Mouse (Mus musculus) cerebellum, adult 18-20 months (tissue): ENCODE data around the gene Trat1.

ENCODE experiments used
- DNase-seq, 2 experiments: peaks; one replicate each; pipeline ENCODE4 v3.0.0; 2021

Trat1 gene

GRCm38 (mm10) chr16:48771971-48772445, at the start of gene Trat1:
Gene Trat1 (minus strand): TSS chr16:48772021.
- no peak for DNase-seq

DNA sequence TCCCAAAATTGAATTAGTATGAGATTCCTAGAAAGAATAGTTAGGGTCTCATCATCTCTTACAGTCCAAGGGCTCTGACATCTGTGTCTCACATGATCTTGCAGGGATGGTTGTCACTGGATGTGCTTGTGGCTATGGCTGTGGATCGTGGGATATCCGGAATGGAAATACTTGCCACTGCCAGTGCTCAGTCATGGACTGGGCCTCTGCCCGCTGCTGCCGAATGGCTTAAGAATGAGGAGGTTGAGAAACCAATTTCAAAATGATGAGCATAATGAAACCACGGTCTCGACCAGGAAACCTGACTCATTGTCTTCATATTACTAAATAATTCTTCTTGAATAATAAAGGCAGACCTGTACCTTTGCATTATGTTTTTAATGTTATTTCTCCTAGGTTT, 46.7 kb upstream of the Trat1 start:
- no peak for DNase-seq

DNA sequence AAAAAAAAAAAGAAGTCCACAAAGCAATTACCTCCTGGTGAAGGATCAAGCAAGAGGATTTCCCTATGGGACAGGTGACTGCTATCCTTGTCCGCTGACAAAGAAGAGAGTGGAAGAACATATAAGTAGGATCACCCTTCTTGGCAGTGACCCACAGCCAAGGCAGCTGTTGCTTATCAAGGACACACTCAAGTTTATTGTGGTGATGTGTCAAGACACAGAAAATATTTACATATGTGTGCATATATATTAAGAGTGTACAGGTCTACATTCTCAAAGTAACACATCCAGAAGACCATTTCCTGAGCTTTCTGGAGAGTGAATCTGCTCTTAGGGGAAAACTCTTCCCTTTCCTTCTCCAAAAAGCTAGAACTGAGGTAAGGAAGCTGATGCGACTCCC, 44.9 kb upstream of the Trat1 start, which contains the start of gene Retnlb:
Gene Retnlb, plus strand, starts transcription at position 162 of the 400 bp plus-strand sequence.
- no peak for DNase-seq

GRCm38 (mm10) chr16:48811881-48812436, 40.1 kb upstream of the Trat1 start:
- DNase-seq = no peak

GRCm38 (mm10) chr16:48809374-48809773, 37.6 kb upstream of the Trat1 start:
- DNase-seq = peak in 1 of 2 experiments; percentile 3

GRCm38 (mm10) chr16:48806521-48806920, 34.7 kb upstream of the Trat1 start:
- no peak for DNase-seq

GRCm38 (mm10) chr16:48805412-48805811, 33.6 kb upstream of the Trat1 start:
- DNase-seq = no peak

DNA sequence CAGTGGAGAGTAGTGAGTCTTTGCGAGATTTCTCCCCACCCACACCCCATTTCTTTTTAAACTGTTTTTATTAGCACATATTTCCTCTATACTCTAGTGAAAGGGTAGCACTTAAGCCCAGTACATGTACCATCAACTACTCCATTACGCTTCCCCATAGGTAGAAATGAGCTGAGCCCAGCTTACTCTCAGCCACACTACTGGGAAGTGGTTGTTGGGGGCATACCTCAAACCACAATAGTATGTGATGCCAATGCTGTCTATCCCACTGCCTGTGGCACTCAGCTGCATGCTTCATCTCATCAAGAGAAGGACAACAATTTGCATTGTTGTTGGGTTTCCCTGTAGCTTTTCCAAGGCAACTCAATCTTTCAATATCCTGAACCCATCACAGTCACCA, 29.1 kb upstream of the Trat1 start:
- DNase-seq = no peak

GRCm38 (mm10) chr16:48799470-48799869, 27.6 kb upstream of the Trat1 start:
- no peak for DNase-seq

- no peak for DNase-seq
These were observed 26.5 kb upstream of the Trat1 start for GRCm38 (mm10) chr16:48798285-48798684.

GRCm38 (mm10) chr16:48788704-48789185, 16.9 kb upstream of the Trat1 start:
- no peak for DNase-seq

DNA sequence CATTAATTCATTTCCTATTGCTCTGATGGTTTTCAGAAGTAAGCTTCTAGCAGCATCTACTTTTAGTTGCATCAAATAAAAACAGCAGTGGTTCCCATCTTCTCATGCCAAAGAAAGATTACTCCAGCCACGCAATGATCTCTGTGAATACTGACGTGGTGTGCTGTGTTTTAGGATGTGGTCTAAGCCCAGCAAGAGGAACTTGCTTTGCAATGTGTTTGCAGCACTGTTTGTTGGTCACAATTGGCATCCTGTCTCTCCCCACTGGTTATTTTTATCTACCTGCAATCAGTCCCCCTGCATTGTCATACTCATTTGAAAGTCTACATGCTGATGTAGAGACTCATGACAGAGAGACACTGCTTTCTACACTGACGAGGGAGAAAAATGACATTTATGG, 14.4 kb upstream of the Trat1 start:
- no peak for DNase-seq

DNA sequence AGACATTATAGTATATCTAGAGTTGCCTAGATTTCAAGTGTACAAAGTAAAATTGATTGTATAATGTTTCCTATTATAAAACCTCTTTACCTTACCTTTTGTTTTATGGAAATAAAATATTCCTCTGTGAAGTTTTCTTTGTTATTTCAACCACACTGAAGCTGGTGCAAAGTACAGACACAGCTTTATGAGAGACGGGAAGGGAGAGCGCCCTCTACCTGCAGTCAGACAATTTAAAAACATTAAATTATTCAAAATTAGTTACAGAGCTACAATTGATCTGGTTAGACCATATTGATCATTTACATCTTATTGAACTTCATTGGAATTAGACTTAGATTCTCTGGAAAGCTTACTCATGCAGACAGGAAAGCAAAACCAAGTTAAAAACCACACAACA, 5.4 kb upstream of the Trat1 start:
- DNase-seq = no peak

- DNase-seq = no peak
These were observed 2.6 kb downstream of the Trat1 start for GRCm38 (mm10) chr16:48769183-48769582.

DNA sequence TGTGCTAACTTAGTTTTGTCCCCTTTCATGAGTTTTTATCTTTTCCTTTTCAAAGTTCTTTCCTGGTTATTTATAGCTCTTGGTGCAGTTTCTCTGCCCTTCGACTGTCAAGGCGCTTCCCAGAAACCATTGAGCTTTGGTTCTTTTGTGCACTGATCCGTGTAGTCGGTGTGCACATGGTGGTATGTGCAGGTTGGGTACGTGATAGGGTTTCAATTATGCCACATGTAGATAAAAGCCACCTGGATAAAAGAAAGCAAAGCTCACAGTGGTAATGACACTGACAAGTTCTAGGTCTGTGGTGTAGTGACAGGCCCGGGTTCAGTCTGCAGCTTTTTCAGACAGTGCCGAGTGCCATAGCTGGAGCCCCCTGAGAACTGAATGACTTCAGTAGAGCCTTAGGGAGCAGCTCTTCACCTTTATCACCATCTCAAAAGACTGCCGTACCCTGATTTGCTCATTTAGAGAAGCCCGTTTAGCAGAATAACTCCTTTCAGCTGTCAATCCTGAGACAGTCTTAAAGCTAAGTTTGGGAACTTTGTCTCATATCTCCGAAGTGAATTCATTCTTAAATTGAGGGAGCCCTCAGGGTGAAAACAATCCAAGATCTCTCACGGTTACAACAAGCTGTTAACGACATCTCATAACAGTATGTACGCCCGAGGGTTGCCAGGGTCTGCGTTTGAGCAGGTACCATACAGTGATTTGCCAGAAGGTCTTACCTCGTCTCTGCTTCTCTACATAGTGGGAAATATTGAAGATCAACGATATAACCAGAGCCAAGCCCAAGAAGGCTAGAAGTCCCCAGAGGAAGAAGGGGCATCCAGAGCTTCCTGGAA, 11.0 kb downstream of the Trat1 start:
- no peak for DNase-seq

DNA sequence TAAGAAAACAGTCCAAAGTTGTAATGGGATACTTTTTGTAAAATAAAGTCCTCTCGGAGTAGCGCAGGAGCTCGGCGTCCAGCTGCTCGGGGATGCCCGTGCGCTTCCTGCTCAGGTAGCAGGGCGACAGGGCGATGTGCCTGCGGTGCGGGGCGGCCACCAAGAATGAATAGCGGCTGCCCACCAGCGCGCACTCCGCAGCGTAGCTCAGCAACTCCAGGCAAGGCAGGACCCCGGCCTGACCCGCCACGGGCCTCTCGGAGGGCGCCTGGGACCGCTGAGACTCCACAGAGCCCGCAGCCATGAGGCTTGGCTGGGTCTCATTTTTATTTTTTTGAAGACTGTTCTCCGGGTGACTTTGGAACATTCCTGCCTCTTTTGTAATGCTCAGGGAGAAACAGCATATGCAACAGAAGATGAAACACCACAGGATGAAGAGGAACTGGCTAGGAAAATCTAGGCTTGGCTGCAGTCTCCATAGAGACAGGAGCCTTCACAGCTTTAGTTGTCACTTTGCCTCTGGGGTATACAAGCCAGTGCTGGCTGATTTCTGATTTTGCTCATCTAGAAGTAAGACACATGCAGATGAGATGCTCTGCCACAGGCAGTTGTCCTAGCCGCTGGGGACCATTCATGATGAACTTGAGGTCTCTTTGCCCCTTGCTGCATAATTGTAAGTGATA, 21.5 kb downstream of the Trat1 start:
- DNase-seq = no peak

DNA sequence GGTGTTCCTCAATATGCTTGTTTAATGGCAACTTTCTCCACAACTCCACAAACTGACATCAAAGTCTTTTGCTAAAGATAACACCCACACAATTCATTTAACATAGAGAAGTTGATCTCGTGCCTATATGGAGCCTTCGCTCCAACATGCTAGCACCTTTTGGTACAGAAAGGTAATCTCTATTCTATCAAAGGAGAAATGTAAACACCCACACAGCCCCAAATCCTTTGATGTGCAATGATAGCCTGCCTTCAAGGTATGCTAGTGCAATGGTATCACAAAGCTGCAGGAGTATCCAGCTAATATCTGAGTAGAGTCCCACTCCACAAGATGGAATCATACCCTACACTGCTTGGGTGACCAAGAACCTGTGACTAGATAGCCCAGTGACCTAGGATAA, 26.4 kb downstream of the Trat1 start:
- DNase-seq = no peak

DNA sequence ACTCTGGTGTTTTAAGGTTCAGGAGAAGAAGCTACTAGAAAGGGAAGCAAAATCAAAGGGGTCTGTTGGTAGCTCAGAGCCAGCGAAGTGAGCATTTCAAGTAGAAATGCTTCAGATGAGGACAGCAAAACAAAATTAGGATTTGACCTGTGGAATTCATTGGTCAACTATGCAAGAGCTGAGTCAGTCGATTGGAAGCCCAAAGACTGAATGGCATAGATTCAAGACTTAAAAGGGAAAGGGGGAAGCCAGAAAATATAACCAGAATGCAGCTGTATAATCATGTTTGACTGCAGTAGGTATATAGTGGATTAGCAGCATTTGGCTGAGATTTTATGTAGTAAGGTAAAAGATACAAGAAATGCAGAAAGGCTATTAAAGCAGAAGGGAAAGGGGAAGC, 26.8 kb downstream of the Trat1 start:
- no peak for DNase-seq

- no peak for DNase-seq
These were observed 30.3 kb downstream of the Trat1 start for GRCm38 (mm10) chr16:48741549-48741948.

DNA sequence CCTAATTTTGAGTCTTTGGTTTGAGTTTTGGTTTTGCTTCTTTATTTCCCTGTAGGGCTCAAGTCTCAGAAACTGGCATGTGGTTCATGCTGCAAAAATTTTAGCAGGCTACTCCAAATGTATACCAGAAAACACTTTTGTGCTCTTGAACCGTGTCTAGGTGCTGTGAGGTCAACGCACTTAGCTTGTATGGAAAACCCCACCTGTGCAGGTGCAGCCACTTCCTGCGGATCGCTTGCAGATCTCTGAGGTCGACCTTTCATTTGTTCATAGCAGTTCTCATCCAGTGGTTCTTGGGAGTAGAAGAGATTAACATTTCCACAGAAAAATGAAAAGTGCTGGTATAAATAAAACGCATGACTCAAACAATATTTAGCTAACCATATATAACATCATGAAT, 31.8 kb downstream of the Trat1 start:
- DNase-seq = no peak

GRCm38 (mm10) chr16:48738429-48738828, 33.4 kb downstream of the Trat1 start:
- DNase-seq = no peak

DNA sequence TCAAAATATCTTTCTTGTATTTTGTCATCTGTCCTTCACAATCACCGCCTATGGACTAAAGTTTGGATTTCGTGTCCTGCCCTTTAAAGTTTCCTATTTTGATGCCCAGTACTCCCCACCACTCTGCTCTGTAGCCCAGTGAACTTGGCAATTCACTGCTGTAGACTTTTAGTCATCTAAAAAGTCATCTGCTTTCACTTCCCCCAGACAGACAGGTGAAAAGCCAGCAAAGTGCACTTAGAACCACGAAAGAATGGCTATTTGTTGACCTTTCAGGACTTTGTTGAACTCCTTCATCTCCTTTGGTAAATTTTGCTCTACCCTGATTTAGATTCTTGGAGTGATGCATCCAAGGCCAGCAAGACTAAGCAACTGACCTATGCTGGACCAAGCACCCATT, 34.9 kb downstream of the Trat1 start:
- no peak for DNase-seq

- no peak for DNase-seq
These were observed 51.6 kb downstream of the Trat1 start for GRCm38 (mm10) chr16:48720259-48720658.

- DNase-seq = no peak
These were observed 52.1 kb downstream of the Trat1 start for GRCm38 (mm10) chr16:48719679-48720078.
